Mouse (Mus musculus) liver, embryonic 18 days (tissue): ENCODE results near the gene Ttc22. TPM values are rescaled to one million over a fixed set of nuclear protein-coding genes. Genes with fewer than 3 reads are reported as not detected.

Experiments used
- polyA plus RNA-seq: library from polyadenylated mRNA; depleted of rRNA; stranded (reverse); fragments of >200 nt; gene quantifications from 2 replicates; pipeline ENCODE4 v1.2.3, GENCODE M21; 2012; rRNA removed

Ttc22 gene
- 0.01 and 0.13 TPM in 2 replicates for polyA plus RNA-seq

GRCm38 (mm10) chr4:106622030-106622493, at the start of gene Ttc22:
Gene Ttc22, plus strand, starts transcription at chr4:106622432.

GRCm38 (mm10) chr4:106617056-106617455, 5.2 kb upstream of the Ttc22 start, which contains the start of gene Lexm:
Gene Lexm, minus strand, starts transcription at chr4:106617241.

GRCm38 (mm10) chr4:106650833-106651527, 28.7 kb downstream of the Ttc22 start, which contains the start of gene Pars2:
Gene Pars2, plus strand, starts transcription at chr4:106651069.

GRCm38 (mm10) chr4:106678442-106679118, 56.3 kb downstream of the Ttc22 start, which contains the start of gene Ttc4:
Gene Ttc4, minus strand, starts transcription at chr4:106678944.

Other genes with a start within 250 kb of the Ttc22 start
- 70.1 and 78.6 TPM in 2 replicates for gene Pcsk9, start 158.1 kb upstream of the Ttc22 start, polyA plus RNA-seq
- gene Bsnd, start 130.1 kb upstream of the Ttc22 start, polyA plus RNA-seq = not detected in 2 replicates
- gene Dhcr24, start 61.4 kb upstream of the Ttc22 start, polyA plus RNA-seq = 118 and 122 TPM in 2 replicates
- not detected in 2 replicates for gene Lexm, start 5.2 kb upstream of the Ttc22 start, polyA plus RNA-seq
- 4.7 and 5.5 TPM in 2 replicates for gene Pars2, start 28.6 kb downstream of the Ttc22 start, polyA plus RNA-seq
- gene Ttc4, start 56.5 kb downstream of the Ttc22 start, polyA plus RNA-seq = 32.0 and 36.2 TPM in 2 replicates
- 0.37 and 0.46 TPM in 2 replicates for gene Mroh7, start 108.5 kb downstream of the Ttc22 start, polyA plus RNA-seq
- gene Fam151a, start 111.5 kb downstream of the Ttc22 start, polyA plus RNA-seq = 0.02 TPM in 1 of 2 replicates, not detected in the other
- gene Acot11, start 182.6 kb downstream of the Ttc22 start, polyA plus RNA-seq = 1.8 and 1.9 TPM in 2 replicates